16 mouse cellular contexts compared by ENCODE assay signal in genomic region chr5:115148872-115149271, GRCm38 (mm10). TPM values are rescaled to one million over a fixed set of nuclear protein-coding genes. Genes with fewer than 3 reads are reported as not detected.
"Had no signal": no experiment of that assay in that cellular context is flagged by ENCODE, and none has a peak within 500 bp of the region (broad histone marks: within the 10 kb centered on the region; RNA-seq: fewer than 3 reads in every experiment).

No protein-coding gene starts in this region.

RNA-seq across cellular contexts. Expression of gene Cabp1, which starts 45.3 kb away (rescaled TPM):
- total RNA-seq: common myeloid progenitor, adult 5-6 weeks; granulocyte monocyte progenitor cell, adult 5-6 weeks had no signal
- polyA plus RNA-seq: erythroblast, embryonic 14.5 days had no signal

RNA-seq across cellular contexts. Expression of gene Gm10401, which starts 50.8 kb away (rescaled TPM):
- total RNA-seq: forebrain, postnatal 0 days; gastrocnemius, adult 18-20 months; gastrocnemius, adult 8-10 months; gastrocnemius, postnatal 10 days; gastrocnemius, postnatal 14 days; gastrocnemius, postnatal 25 days; gastrocnemius, postnatal 36 days; gastrocnemius, postnatal 4 days; heart, adult 18-20 months; heart, adult 2 months; heart, adult 8-10 months had no signal
- polyA plus RNA-seq: cortical plate, adult 2 months; erythroblast, embryonic 14.5 days; frontal cortex, adult 2 months; heart, adult 2 months had no signal
